Mouse (Mus musculus) liver, embryonic 14.5 days (tissue): Measurements from ENCODE around the gene Tmbim1.
A peak's percentile ranks its signal among the peaks of the same experiment; 100 is the strongest.

Experiments
- CTCF ChIP-seq: IDR thresholded peaks from 2 replicates; pipeline ENCODE4 v1.5.1; 2016; ENCODE audit warnings: antibody characterized with exemption, low read depth, control low read depth
- EP300 ChIP-seq: IDR thresholded peaks from 2 replicates; pipeline ENCODE4 v1.6.1; 2016; ENCODE audit warnings: antibody characterized with exemption, low read depth

- peak; percentile 12; the same call in 1 of the 2 replicates for TF ChIP-seq CTCF
- TF ChIP-seq EP300 = no peak
These were observed 36.7 kb downstream of the Tmbim1 start for GRCm38 (mm10) chr1:74268750-74269149.
